Mouse (Mus musculus) common myeloid progenitor, adult 5-6 weeks (primary cell): ENCODE results near the gene Polr3gl. TPM values are rescaled to one million over a fixed set of nuclear protein-coding genes. Genes with fewer than 3 reads are reported as not detected.

Experiments used
- ATAC-seq: replicated peaks from 2 replicates; pipeline ENCODE4 v1.8.0; 2016; ENCODE audit warnings: low read depth, mild to moderate bottlenecking, moderate TSS enrichment, inconsistent platforms; ENCODE audit not compliant: poor library complexity, severe bottlenecking
- total RNA-seq: library from RNA; stranded (forward); fragments of 200-1000, 187-1606 nt; gene quantifications from 2 replicates; pipeline ENCODE4 v1.2.3, GENCODE M21; 2017

Gene Polr3gl
- total RNA-seq, 1 experiment from 2014 or later = 48.1 TPM

GRCm38 (mm10) chr3:96558668-96559196 lies 35.2 kb downstream of the Polr3gl start:
- ATAC-seq = no peak

- ATAC-seq = no peak
Observed at GRCm38 (mm10) chr3:96558159-96558558, 35.8 kb downstream of the Polr3gl start.

- peak; percentile 88 for ATAC-seq
Observed at GRCm38 (mm10) chr3:96557694-96558093, 36.3 kb downstream of the Polr3gl start, which contains the start of gene Txnip. TSS of gene Txnip (plus strand) at chr3:96557957.

GRCm38 (mm10) chr3:96556651-96557635 lies 37.0 kb downstream of the Polr3gl start:
- ATAC-seq = no peak

- no peak for ATAC-seq
Observed at GRCm38 (mm10) chr3:96555999-96556614, 37.9 kb downstream of the Polr3gl start.

GRCm38 (mm10) chr3:96555041-96555596 lies 38.9 kb downstream of the Polr3gl start:
- no peak for ATAC-seq

- ATAC-seq = no peak
Observed at GRCm38 (mm10) chr3:96554251-96554650, 39.7 kb downstream of the Polr3gl start.

- ATAC-seq = no peak
Observed at GRCm38 (mm10) chr3:96553601-96554000, 40.4 kb downstream of the Polr3gl start.

GRCm38 (mm10) chr3:96551890-96552289 lies 42.1 kb downstream of the Polr3gl start:
- ATAC-seq = no peak

- ATAC-seq = peak; percentile 71
Observed at GRCm38 (mm10) chr3:96551203-96551602, 42.8 kb downstream of the Polr3gl start.

GRCm38 (mm10) chr3:96549346-96549745 lies 44.6 kb downstream of the Polr3gl start:
- no peak for ATAC-seq

- no peak for ATAC-seq
Observed at GRCm38 (mm10) chr3:96548824-96549223, 45.2 kb downstream of the Polr3gl start.

GRCm38 (mm10) chr3:96547389-96547960 lies 46.5 kb downstream of the Polr3gl start:
- ATAC-seq = peak; percentile 90

- ATAC-seq = no peak
Observed at GRCm38 (mm10) chr3:96546880-96547279, 47.1 kb downstream of the Polr3gl start.

GRCm38 (mm10) chr3:96545565-96545964 lies 48.4 kb downstream of the Polr3gl start:
- no peak for ATAC-seq

- ATAC-seq = no peak
Observed at GRCm38 (mm10) chr3:96543345-96543744, 50.6 kb downstream of the Polr3gl start.

GRCm38 (mm10) chr3:96542554-96542953 lies 51.4 kb downstream of the Polr3gl start:
- no peak for ATAC-seq

GRCm38 (mm10) chr3:96541328-96542078 lies 52.5 kb downstream of the Polr3gl start:
- 0 out of 2 replicates have a peak, but pooled peaks have one; percentile 32 for ATAC-seq

- no peak for ATAC-seq
Observed at GRCm38 (mm10) chr3:96540740-96541139, 53.2 kb downstream of the Polr3gl start.
